ENCODE assay signal across 25 mouse cellular contexts in genomic region chr10:108364946-108365719, GRCm38 (mm10). TPM values are rescaled to one million over a fixed set of nuclear protein-coding genes. Genes with fewer than 3 reads are reported as not detected.
DNase-seq lines count a peak whose midpoint lies in the region; ATAC-seq and TF ChIP-seq lines count a peak whose summit lies in the region.
"Had no signal": no experiment of that assay in that cellular context is flagged by ENCODE, and none has a peak within 500 bp of the region (broad histone marks: within the 10 kb centered on the region; RNA-seq: fewer than 3 reads in every experiment).

No protein-coding gene starts in this region.

- H3K9ac ChIP-seq in forebrain, embryonic 11.5 days (ENCODE audit: low read length): no peak overlapping the region
- no peak overlapping the region for H3K9ac ChIP-seq in forebrain, embryonic 16.5 days (replicated peaks; ENCODE audit: low read depth, low read length)
- H3K9ac ChIP-seq: heart, embryonic 15.5 days; kidney, embryonic 15.5 days; liver, embryonic 12.5 days; liver, postnatal 0 days had no signal

- no peak overlapping the region for H3K4me3 ChIP-seq in kidney, adult 2 months (ENCODE audit: insufficient read depth, low read depth, low read length)
- no peak overlapping the region for H3K4me3 ChIP-seq in forebrain, embryonic 11.5 days (ENCODE audit: low read depth, low read length)
- H3K4me3 ChIP-seq in forebrain, embryonic 16.5 days (replicated peaks; ENCODE audit: low read length): peak overlapping the region; percentile 32
- no peak overlapping the region for H3K4me3 ChIP-seq in thymus, adult 2 months (ENCODE audit: control insufficient read depth, insufficient read depth, low read length)
- H3K4me3 ChIP-seq: heart, embryonic 15.5 days; kidney, embryonic 15.5 days; liver, embryonic 12.5 days had no signal

- no peak for TF ChIP-seq CTCF in kidney, adult 2 months (conservative IDR thresholded peaks at IDR 0.05; ENCODE audit: insufficient read depth, insufficient read length, low read depth, low read length)
- no peak for TF ChIP-seq CTCF in brain, embryonic 14.5 days (IDR thresholded peaks at IDR 0.05; ENCODE audit: borderline replicate concordance, extremely low read depth, insufficient read depth, insufficient read length)
- TF ChIP-seq CTCF in thymus, adult 2 months (IDR thresholded peaks at IDR 0.05; ENCODE audit: borderline replicate concordance, control insufficient read depth, extremely low read depth, insufficient read depth, low read length, poor library complexity): no peak

- H3K9me3 ChIP-seq in forebrain, embryonic 11.5 days (ENCODE audit: control insufficient read depth, low read length): no peaks in the 10 kb centered on the region
- H3K9me3 ChIP-seq in forebrain, embryonic 16.5 days (ENCODE audit: control insufficient read depth, low read length): no peaks in the 10 kb centered on the region
- H3K9me3 ChIP-seq: heart, embryonic 15.5 days; liver, embryonic 12.5 days had no signal

- H3K27me3 ChIP-seq in kidney, adult 2 months (replicated peaks; ENCODE audit: control insufficient read depth, insufficient read depth, low read length): no peaks in the 10 kb centered on the region
- H3K27me3 ChIP-seq in forebrain, embryonic 11.5 days (ENCODE audit: control insufficient read depth, insufficient read depth, low read length): no peaks in the 10 kb centered on the region
- no peaks in the 10 kb centered on the region for H3K27me3 ChIP-seq in forebrain, embryonic 16.5 days (replicated peaks; ENCODE audit: control insufficient read depth, insufficient read depth, low read length)
- H3K27me3 ChIP-seq in thymus, adult 2 months (ENCODE audit: control insufficient read depth, insufficient read depth, low read length): no peaks in the 10 kb centered on the region
- H3K27me3 ChIP-seq: heart, embryonic 15.5 days; kidney, embryonic 15.5 days; liver, embryonic 12.5 days had no signal

- no peak for TF ChIP-seq POLR2A in kidney, adult 2 months (IDR thresholded peaks at IDR 0.05; ENCODE audit: low read depth, low read length)
- TF ChIP-seq POLR2A in brain, embryonic 14.5 days (IDR thresholded peaks at IDR 0.05; ENCODE audit: borderline replicate concordance, extremely low read depth, insufficient read depth, insufficient read length, poor library complexity, severe bottlenecking): no peak
- TF ChIP-seq POLR2A in thymus, adult 2 months (IDR thresholded peaks at IDR 0.05; ENCODE audit: control insufficient read depth, extremely low read depth, insufficient read depth, low read length, poor library complexity): no peak

- H3K36me3 ChIP-seq in kidney, adult 2 months (ENCODE audit: control insufficient read depth, insufficient read depth, low read length): no peaks in the 10 kb centered on the region; the same call in 1 of the 2 replicates
- no peaks in the 10 kb centered on the region for H3K36me3 ChIP-seq in forebrain, embryonic 11.5 days (ENCODE audit: control insufficient read depth, insufficient read depth, low read length)
- no peaks in the 10 kb centered on the region for H3K36me3 ChIP-seq in forebrain, embryonic 16.5 days (ENCODE audit: control insufficient read depth, insufficient read depth)
- no peaks in the 10 kb centered on the region for H3K36me3 ChIP-seq in thymus, adult 2 months (ENCODE audit: control insufficient read depth, insufficient read depth, low read length)
- H3K36me3 ChIP-seq: heart, embryonic 15.5 days had no signal

- H3K4me2 ChIP-seq in forebrain, embryonic 11.5 days (ENCODE audit: low read depth, low read length, severe bottlenecking): peak overlapping the region; percentile 6; the same call in 1 of the 2 replicates
- peak overlapping the region; percentile 50 for H3K4me2 ChIP-seq in forebrain, embryonic 16.5 days (ENCODE audit: low read length)
- H3K4me2 ChIP-seq: heart, embryonic 15.5 days; kidney, embryonic 15.5 days; liver, embryonic 12.5 days; midbrain, embryonic 11.5 days had no signal

- peak; percentile 28 for DNase-seq in kidney, adult 2 months
- no peak for DNase-seq in kidney, adult 11 months
- peak; percentile 93 for DNase-seq in brain, embryonic 14.5 days (ENCODE audit: low read depth)
- DNase-seq in forebrain, embryonic 11.5 days (ENCODE audit: low spot score): peak; percentile 66
- DNase-seq in right cerebral cortex, postnatal 25 days: no peak
- DNase-seq in thymus, adult 2 months: no peak
- DNase-seq: adrenal gland, adult 2 months; adrenal gland, postnatal 36 days; cerebellum, adult 2 months; cerebellum, postnatal 14 days; gastrocnemius, postnatal 10 days; kidney, postnatal 4 days; layer of hippocampus, adult 9-11 months; left cerebral cortex, postnatal 4 days; liver, postnatal 0 days; lung, postnatal 36 days; thymus, postnatal 4 days had no signal

- WGBS in kidney, adult 2 months: 78% methylated on average over 26 of the region's 26 CpGs
- 51% methylated on average over 26 of the region's 26 CpGs for WGBS in forebrain, embryonic 11.5 days
- 18% methylated on average over 26 of the region's 26 CpGs for WGBS in forebrain, embryonic 16.5 days
- WGBS in thymus, adult 2 months: 95% methylated on average over 26 of the region's 26 CpGs

- no peak overlapping the region for H3K27ac ChIP-seq in kidney, adult 2 months (ENCODE audit: insufficient read depth, low read depth, low read length)
- no peak overlapping the region for H3K27ac ChIP-seq in forebrain, embryonic 11.5 days (ENCODE audit: low read depth, low read length)
- 0 out of 2 replicates have a peak overlapping the region, but pooled peaks have one; percentile 16 for H3K27ac ChIP-seq in forebrain, embryonic 16.5 days (ENCODE audit: low read length)
- H3K27ac ChIP-seq in thymus, adult 2 months (ENCODE audit: control insufficient read depth, insufficient read depth, low read length): no peak overlapping the region
- H3K27ac ChIP-seq: heart, embryonic 15.5 days; kidney, embryonic 15.5 days; liver, embryonic 12.5 days had no signal

- peaks cover 31% of the 10 kb centered on the region for H3K4me1 ChIP-seq in kidney, adult 2 months (ENCODE audit: control insufficient read depth, insufficient read depth, low read length)
- H3K4me1 ChIP-seq in forebrain, embryonic 11.5 days (replicated peaks; ENCODE audit: control insufficient read depth, insufficient read depth, low read length): peaks cover 11% of the 10 kb centered on the region
- H3K4me1 ChIP-seq in forebrain, embryonic 16.5 days (replicated peaks; ENCODE audit: control insufficient read depth, insufficient read depth, low read length): peaks cover 11% of the 10 kb centered on the region
- H3K4me1 ChIP-seq in thymus, adult 2 months (replicated peaks; ENCODE audit: control insufficient read depth, insufficient read depth, low read length): no peaks in the 10 kb centered on the region

- peak; percentile 71 for ATAC-seq in forebrain, embryonic 11.5 days (replicated peaks; ENCODE audit: low FRiP score)
- peak; percentile 63 for ATAC-seq in forebrain, embryonic 16.5 days
- ATAC-seq: activated CD4-positive, CD25-positive, alpha-beta regulatory T cell, adult 4 months; intestine, postnatal 0 days; liver, embryonic 12.5 days; liver, postnatal 0 days; midbrain, embryonic 16.5 days had no signal

RNA-seq across cellular contexts. Expression of gene Pawr, which starts 33.2 kb away (rescaled TPM):
- polyA plus RNA-seq in kidney, adult 2 months (2012; rRNA removed): 17.9 and 19.0 TPM in 2 replicates
- 3.8 and 4.7 TPM in 2 replicates for polyA plus RNA-seq in brain, embryonic 14.5 days (2012; rRNA removed)
- 18.3 and 20.5 TPM in 2 replicates for polyA plus RNA-seq in forebrain, embryonic 11.5 days (2014; fragmentation: Nextera tagmentation; extraction: Ambion mirVana)
- 2.2 and 2.4 TPM in 2 replicates for polyA plus RNA-seq in forebrain, embryonic 16.5 days (2015; fragmentation: Nextera tagmentation; extraction: Ambion mirVana)
- 3.9 and 7.0 TPM in 2 replicates for polyA plus RNA-seq in thymus, adult 2 months (2012; rRNA removed)
- polyA plus RNA-seq: activated CD4-positive, CD25-positive, alpha-beta regulatory T cell, adult 4 months had no signal

Comparison
In these comparisons a context has a peak if more than half of its experiments do, and no peak if none do; other contexts are left out.
1. DNase-seq: peak in kidney, adult 2 months (single experiment), brain, embryonic 14.5 days (single experiment) and forebrain, embryonic 11.5 days (single experiment); none in kidney, adult 11 months (single experiment), right cerebral cortex, postnatal 25 days (single experiment) and thymus, adult 2 months (single experiment).